In genomic region chr10:80506222-80506621, GRCm38 (mm10) we compare ENCODE assay signal across 9 mouse cellular contexts. TPM values are rescaled to one million over a fixed set of nuclear protein-coding genes. Genes with fewer than 3 reads are reported as not detected.
A peak's percentile ranks its signal among the peaks of the same experiment; 100 is the strongest.
DNase-seq lines count a peak whose midpoint lies in the region; ATAC-seq and TF ChIP-seq lines count a peak whose summit lies in the region.
"Had no signal": no experiment of that assay in that cellular context is flagged by ENCODE, and none has a peak within 500 bp of the region (broad histone marks: within the 10 kb centered on the region; RNA-seq: fewer than 3 reads in every experiment).

No protein-coding gene starts in this region.

- H3K27me3 ChIP-seq in lung, embryonic 16.5 days (ENCODE audit: control insufficient read depth, insufficient read depth, low read depth, low read length): peaks cover 58% of the 10 kb centered on the region
- peaks cover 46% of the 10 kb centered on the region for H3K27me3 ChIP-seq in small intestine, adult 2 months (ENCODE audit: control insufficient read depth, insufficient read depth, low read length)

- no peak overlapping the region for H3K9ac ChIP-seq in lung, embryonic 16.5 days (ENCODE audit: low read length)
- H3K9ac ChIP-seq: limb, embryonic 13.5 days had no signal

- H3K4me2 ChIP-seq in lung, embryonic 16.5 days (ENCODE audit: low read depth, low read length): no peak overlapping the region
- H3K4me2 ChIP-seq: limb, embryonic 13.5 days had no signal

- no peak overlapping the region for H3K27ac ChIP-seq in bone marrow macrophage, adult 2 months (ENCODE audit: insufficient read depth, low read depth, low read length)
- H3K27ac ChIP-seq in lung, embryonic 16.5 days (ENCODE audit: low read length): no peak overlapping the region
- H3K27ac ChIP-seq in small intestine, adult 2 months (ENCODE audit: insufficient read depth, low read depth, low read length): no peak overlapping the region
- H3K27ac ChIP-seq: limb, embryonic 13.5 days had no signal

- peaks cover 11% of the 10 kb centered on the region for H3K4me1 ChIP-seq in bone marrow macrophage, adult 2 months (ENCODE audit: control insufficient read depth, insufficient read depth, low read length)
- H3K4me1 ChIP-seq in lung, embryonic 16.5 days (replicated peaks; ENCODE audit: control insufficient read depth, insufficient read depth, low read length): 0 out of 2 replicates have a peak, but pooled peaks cover 2% of the 10 kb centered on the region
- H3K4me1 ChIP-seq in small intestine, adult 2 months (ENCODE audit: control insufficient read depth, insufficient read depth, insufficient read length, low read length): no peaks in the 10 kb centered on the region; the same call in 1 of the 2 replicates

- H3K36me3 ChIP-seq in lung, embryonic 16.5 days (ENCODE audit: control insufficient read depth, insufficient read depth, low read length): no peaks in the 10 kb centered on the region
- H3K36me3 ChIP-seq in small intestine, adult 2 months (ENCODE audit: control insufficient read depth, insufficient read depth, low read length): no peaks in the 10 kb centered on the region
- H3K36me3 ChIP-seq: limb, embryonic 13.5 days had no signal

- 0% methylated on average over 11 of the region's 11 CpGs for WGBS in lung, embryonic 16.5 days
- under 1% methylated on average over 11 of the region's 11 CpGs for WGBS in small intestine, adult 2 months

- peak; percentile 33; the same call in 1 of the 2 replicates for TF ChIP-seq CTCF in bone marrow macrophage, adult 2 months (IDR thresholded peaks at IDR 0.05; ENCODE audit: low read depth, low read length)
- peak; percentile 68; the same call in 1 of the 2 replicates for TF ChIP-seq CTCF in small intestine, adult 2 months (IDR thresholded peaks at IDR 0.05; ENCODE audit: extremely low read depth, insufficient read length, insufficient replicate concordance, low read depth, low read length)

- DNase-seq in heart, adult 18-20 months: peak; percentile 45 to 86
- no peak for DNase-seq in heart, adult 11 months
- peak; percentile 74 for DNase-seq in CD4-positive helper T cell, adult 2 months (ENCODE audit: low read depth, low spot score)
- peak; percentile 11 for DNase-seq in fibroblast of lung, adult 2 months (ENCODE audit: low read depth)
- DNase-seq in kidney, postnatal 14 days: peak; percentile 72

- no peak for TF ChIP-seq POLR2A in bone marrow macrophage, adult 2 months (IDR thresholded peaks at IDR 0.05; ENCODE audit: borderline replicate concordance, low read depth, low read length)
- TF ChIP-seq POLR2A in small intestine, adult 2 months (IDR thresholded peaks at IDR 0.05; ENCODE audit: low read depth, low read length): no peak

- H3K4me3 ChIP-seq in bone marrow macrophage, adult 2 months (ENCODE audit: insufficient read depth, low read length): no peak overlapping the region
- H3K4me3 ChIP-seq in lung, embryonic 16.5 days (ENCODE audit: low read length): no peak overlapping the region
- H3K4me3 ChIP-seq in small intestine, adult 2 months (ENCODE audit: low read depth, low read length): no peak overlapping the region
- H3K4me3 ChIP-seq: limb, embryonic 13.5 days had no signal

- 0 out of 2 replicates have a peak, but pooled peaks have one; percentile 7 for ATAC-seq in lung, embryonic 16.5 days (ENCODE audit: low read depth)

- no peaks in the 10 kb centered on the region for H3K9me3 ChIP-seq in lung, embryonic 16.5 days (ENCODE audit: control insufficient read depth, low read length)
- H3K9me3 ChIP-seq: limb, embryonic 13.5 days had no signal

RNA-seq across cellular contexts. Expression of gene Onecut3, which starts 11.6 kb away (rescaled TPM):
- total RNA-seq in heart, adult 18-20 months (2021): under 1 TPM in 1 of 2 experiments, not detected in 1; 0.05 TPM
- polyA plus RNA-seq in bone marrow macrophage, adult 2 months (2012; ENCODE audit: insufficient read depth, insufficient read length, missing spikeins): not detected in 2 replicates
- not detected in 2 replicates for polyA plus RNA-seq in lung, embryonic 16.5 days (2015; fragmentation: Nextera tagmentation; extraction: Ambion mirVana)
- 0.29 and 2.8 TPM in 2 replicates for polyA plus RNA-seq in small intestine, adult 2 months (2012; rRNA removed)
- polyA plus RNA-seq: limb, embryonic 13.5 days had no signal

RNA-seq across cellular contexts. Expression of gene Atp8b3, which starts 32.7 kb away (rescaled TPM):
- not detected for total RNA-seq in heart, adult 18-20 months (2021)
- not detected in 2 replicates for polyA plus RNA-seq in bone marrow macrophage, adult 2 months (2012; ENCODE audit: insufficient read depth, insufficient read length, missing spikeins)
- polyA plus RNA-seq in lung, embryonic 16.5 days (2015; fragmentation: Nextera tagmentation; extraction: Ambion mirVana): 0.05 and 0.09 TPM in 2 replicates
- polyA plus RNA-seq in small intestine, adult 2 months (2012; rRNA removed): not detected in 2 replicates

RNA-seq across cellular contexts. Expression of gene Rexo1, which starts 55.1 kb away (rescaled TPM):
- 10 to 100 TPM; 11.2 to 11.6 TPM for total RNA-seq in heart, adult 18-20 months (2021)
- polyA plus RNA-seq in bone marrow macrophage, adult 2 months (2012; ENCODE audit: insufficient read depth, insufficient read length, missing spikeins): 28.9 and 29.8 TPM in 2 replicates
- polyA plus RNA-seq in lung, embryonic 16.5 days (2015; fragmentation: Nextera tagmentation; extraction: Ambion mirVana): 20.6 and 22.1 TPM in 2 replicates
- 33.1 and 63.7 TPM in 2 replicates for polyA plus RNA-seq in small intestine, adult 2 months (2012; rRNA removed)
